Mouse (Mus musculus): Measurements from ENCODE around the gene Eml1.

DNA sequence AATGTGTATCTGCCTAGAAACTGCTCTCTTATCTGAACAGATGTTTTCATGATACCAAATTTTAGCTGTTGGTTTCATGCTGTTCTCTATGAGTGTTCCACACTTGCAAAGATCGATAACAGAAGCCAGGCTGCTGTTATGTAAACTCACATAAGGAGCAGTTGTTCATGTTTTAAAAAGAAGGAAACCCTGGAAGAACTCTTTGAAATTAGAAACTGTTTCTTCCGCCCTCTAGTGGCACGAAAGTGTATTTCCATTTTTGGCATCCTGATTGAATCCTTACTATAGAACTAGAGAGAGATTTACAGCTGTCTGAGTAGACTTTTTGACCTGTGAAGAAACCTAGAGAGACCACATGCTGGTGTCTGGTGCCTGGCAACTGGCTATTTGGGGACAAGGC lies 140.3 kb downstream of the Eml1 start:
- TF ChIP-seq CTCF (IDR thresholded peaks at IDR 0.05; ENCODE audit: control insufficient read depth, insufficient read depth, low read length) (no peak), POLR2A (IDR thresholded peaks at IDR 0.05; ENCODE audit: borderline replicate concordance, control insufficient read depth, low read depth, low read length) (no peak)

Data from bone marrow, adult 2 months (tissue).